Mouse (Mus musculus) v-Abl transformed pro-B cells (cell line): ENCODE measurements around the gene Ten1.

ENCODE experiments used
- in situ Hi-C, 2 experiments: fragments of 400-800 bp; cut with MboI; formaldehyde crosslinking; loops; one replicate each; pipeline ENCODE4 v1.15.1; 2025; ENCODE audit not compliant: unreplicated experiment in 2 of 2

Gene Ten1

GRCm38 (mm10) chr11:116226414-116226813 is 27.8 kb downstream of the Ten1 start:
- in situ Hi-C loops, result no loop called here

GRCm38 (mm10) chr11:116228699-116229098 is 30.0 kb downstream of the Ten1 start:
- in situ Hi-C loops, result no loop called here

GRCm38 (mm10) chr11:116232427-116232826 is 33.8 kb downstream of the Ten1 start:
- in situ Hi-C loops, result no loop called here

GRCm38 (mm10) chr11:116234901-116235300 is 36.2 kb downstream of the Ten1 start:
- in situ Hi-C loops, result no loop called here

- in situ Hi-C loops, result no loop called here
These were observed 39.2 kb downstream of the Ten1 start, which contains the start of gene Evpl for GRCm38 (mm10) chr11:116237742-116238395. TSS of gene Evpl (minus strand) at chr11:116238077.

- in situ Hi-C loops, result no loop called here
These were observed 41.1 kb downstream of the Ten1 start for GRCm38 (mm10) chr11:116239797-116240196.

- in situ Hi-C loops, result no loop called here
These were observed 43.1 kb downstream of the Ten1 start for GRCm38 (mm10) chr11:116241744-116242235.

GRCm38 (mm10) chr11:116244580-116244979 is 45.9 kb downstream of the Ten1 start:
- in situ Hi-C loops, result no loop called here

GRCm38 (mm10) chr11:116245616-116246015 is 47.0 kb downstream of the Ten1 start:
- in situ Hi-C loops, result no loop called here

GRCm38 (mm10) chr11:116247502-116248222 is 49.0 kb downstream of the Ten1 start:
- in situ Hi-C loops, result no loop called here

- in situ Hi-C loops, result loop anchor here in 1 of 2 experiments (5.0 kb wide), 1 partner anchor 36 kb away; no protein-coding TSS in a partner anchor
These were observed 52.2 kb downstream of the Ten1 start for GRCm38 (mm10) chr11:116250898-116251297.

GRCm38 (mm10) chr11:116253076-116253600 is 54.5 kb downstream of the Ten1 start:
- in situ Hi-C loops, result loop anchor here in 1 of 2 experiments (5.0 kb wide), 1 partner anchor 34 kb away; no protein-coding TSS in a partner anchor

GRCm38 (mm10) chr11:116254627-116255026 is 56.0 kb downstream of the Ten1 start:
- in situ Hi-C loops, result loop anchor here in 1 of 2 experiments (5.0 kb wide), 1 partner anchor 33 kb away; no protein-coding TSS in a partner anchor

- in situ Hi-C loops, result no loop called here
These were observed 56.7 kb downstream of the Ten1 start for GRCm38 (mm10) chr11:116255090-116255981.

- in situ Hi-C loops, result no loop called here
These were observed 57.5 kb downstream of the Ten1 start for GRCm38 (mm10) chr11:116255982-116256675.

- in situ Hi-C loops, result no loop called here
These were observed 60.8 kb downstream of the Ten1 start for GRCm38 (mm10) chr11:116259461-116259860.

GRCm38 (mm10) chr11:116260259-116260658 is 61.6 kb downstream of the Ten1 start:
- in situ Hi-C loops, result no loop called here
